Mouse (Mus musculus) kidney, adult 2 months (tissue): ENCODE results near the gene Peli2. TPM values are rescaled to one million over a fixed set of nuclear protein-coding genes. Genes with fewer than 3 reads are reported as not detected.
A peak's percentile ranks its signal among the peaks of the same experiment; 100 is the strongest.

Experiments
- DNase-seq: peaks from one replicate; pipeline ENCODE4 v3.0.0; 2021
- H3K27ac ChIP-seq: fragments of 200-500 bp; 2 replicates; pipeline ENCODE4 v1.5.1; 2012; ENCODE audit warnings: low read depth, low read length, control low read depth, inconsistent platforms; ENCODE audit not compliant: insufficient read depth
- H3K27me3 ChIP-seq: fragments of 200-500 bp; replicated peaks from 2 replicates; pipeline ENCODE4 v1.6.1; 2012; ENCODE audit warnings: mild to moderate bottlenecking, moderate library complexity, low read length, inconsistent platforms; ENCODE audit not compliant: control insufficient read depth, insufficient read depth
- H3K36me3 ChIP-seq: fragments of 200-500 bp; 2 replicates; pipeline ENCODE4 v1.6.1; 2012; ENCODE audit warnings: mild to moderate bottlenecking, moderate library complexity, low read length, inconsistent platforms; ENCODE audit not compliant: control insufficient read depth, insufficient read depth
- H3K4me1 ChIP-seq: fragments of 200-500 bp; 2 replicates; pipeline ENCODE4 v1.6.1; 2011; ENCODE audit warnings: low read length; ENCODE audit not compliant: control insufficient read depth, insufficient read depth
- H3K4me3 ChIP-seq: fragments of 200-500 bp; 2 replicates; pipeline ENCODE4 v1.5.1; 2011; ENCODE audit warnings: mild to moderate bottlenecking, low read depth, low read length, control low read depth; ENCODE audit not compliant: insufficient read depth
- CTCF ChIP-seq: fragments of 200-500 bp; conservative IDR thresholded peaks from 2 replicates; pipeline ENCODE4 v1.5.1; 2011; ENCODE audit warnings: low read depth, mild to moderate bottlenecking, control low read depth, low read length, moderate library complexity, mixed read lengths; ENCODE audit not compliant: insufficient read depth, insufficient read length
- POLR2A ChIP-seq: fragments of 200-500 bp; IDR thresholded peaks from one replicate; pipeline ENCODE4 v1.6.1; 2011; ENCODE audit warnings: low read depth, low read length, control low read depth
- WGBS: fragments of 180-500 bp; shearing (Covaris S2); methylation state at CpG from one replicate; pipeline ENCODE4 v1.1.7; 2018; 5-methylcytosine and 5-hydroxymethylcytosine counted together
- polyA plus RNA-seq: library from polyadenylated mRNA; depleted of rRNA; stranded (reverse); fragments of >200 nt; gene quantifications from 2 replicates; pipeline ENCODE4 v1.2.3, GENCODE M21; 2012

Peli2 gene
- polyA plus RNA-seq, 1 experiment, result 31.7 TPM

- TF ChIP-seq CTCF (no peak), POLR2A (no peak)
- Histone ChIP-seq H3K4me1 (peaks cover 17% of the 10 kb centered on the region), H3K27ac (no peak overlapping the region), H3K36me3 (no peaks in the 10 kb centered on the region), H3K4me3 (no peak overlapping the region), H3K27me3 (no peaks in the 10 kb centered on the region)
- no peak for DNase-seq
- WGBS, result 82% methylated on average over 9 of the region's 9 CpGs
Measured at GRCm38 (mm10) chr14:48222684-48223083, 102.1 kb downstream of the Peli2 start.

GRCm38 (mm10) chr14:48224203-48224602 is 103.6 kb downstream of the Peli2 start:
- Histone ChIP-seq H3K4me1 (peaks cover 17% of the 10 kb centered on the region), H3K36me3 (no peaks in the 10 kb centered on the region), H3K4me3 (no peak overlapping the region), H3K27me3 (no peaks in the 10 kb centered on the region), H3K27ac (no peak overlapping the region)
- no peak for DNase-seq
- TF ChIP-seq POLR2A (no peak), CTCF (no peak)
- 100% methylated on average over 1 of the region's 1 CpGs for WGBS

- WGBS, result 42% methylated on average over 5 of the region's 5 CpGs
- Histone ChIP-seq H3K4me3 (no peak overlapping the region), H3K27me3 (no peaks in the 10 kb centered on the region), H3K36me3 (no peaks in the 10 kb centered on the region), H3K27ac (no peak overlapping the region), H3K4me1 (peaks cover 17% of the 10 kb centered on the region)
- no peak for TF ChIP-seq POLR2A
- TF ChIP-seq CTCF, result no peak
- peak; percentile 35 for DNase-seq
Measured at GRCm38 (mm10) chr14:48224861-48225300, 104.3 kb downstream of the Peli2 start.

- H3K4me1 ChIP-seq, result peaks cover 17% of the 10 kb centered on the region
- DNase-seq, result peak; percentile 37
- no peak overlapping the region for H3K27ac ChIP-seq
- H3K36me3 ChIP-seq, result no peaks in the 10 kb centered on the region
- TF ChIP-seq CTCF (no peak; the same call in 1 of the 2 replicates), POLR2A (no peak)
- WGBS, result 35% methylated on average over 7 of the region's 7 CpGs
- H3K4me3 ChIP-seq, result no peak overlapping the region
- H3K27me3 ChIP-seq, result no peaks in the 10 kb centered on the region
Measured at GRCm38 (mm10) chr14:48225810-48226446, 105.3 kb downstream of the Peli2 start.

- WGBS, result 94% methylated on average over 10 of the region's 10 CpGs
- no peak for DNase-seq
- Histone ChIP-seq H3K27me3 (no peaks in the 10 kb centered on the region), H3K27ac (no peak overlapping the region), H3K4me3 (no peak overlapping the region), H3K36me3 (no peaks in the 10 kb centered on the region), H3K4me1 (peaks cover 17% of the 10 kb centered on the region)
- no peak for TF ChIP-seq CTCF
- TF ChIP-seq POLR2A, result no peak
Measured at GRCm38 (mm10) chr14:48226759-48227158, 106.1 kb downstream of the Peli2 start.

- no peaks in the 10 kb centered on the region for H3K36me3 ChIP-seq
- no peak for DNase-seq
- TF ChIP-seq POLR2A, result no peak
- TF ChIP-seq CTCF, result no peak
- H3K27me3 ChIP-seq, result no peaks in the 10 kb centered on the region
- H3K4me1 ChIP-seq, result no peaks in the 10 kb centered on the region
- WGBS, result 86% methylated on average over 20 of the region's 20 CpGs
- no peak overlapping the region for H3K27ac ChIP-seq
- H3K4me3 ChIP-seq, result no peak overlapping the region
Measured at GRCm38 (mm10) chr14:48234785-48235519, 114.3 kb downstream of the Peli2 start.

- Histone ChIP-seq H3K36me3 (no peaks in the 10 kb centered on the region), H3K4me1 (no peaks in the 10 kb centered on the region), H3K27ac (no peak overlapping the region), H3K27me3 (no peaks in the 10 kb centered on the region), H3K4me3 (no peak overlapping the region)
- no peak for TF ChIP-seq POLR2A
- no peak for TF ChIP-seq CTCF
- DNase-seq, result no peak
- WGBS, result 83% methylated on average over 7 of the region's 7 CpGs
Measured at GRCm38 (mm10) chr14:48241335-48241734, 120.7 kb downstream of the Peli2 start.
